Mouse (Mus musculus): ENCODE measurements around the gene Arsb. TPM values are rescaled to one million over a fixed set of nuclear protein-coding genes. Genes with fewer than 3 reads are reported as not detected.
"Not testable (repeated sequence)": the region's sequence is repeated elsewhere in the genome, so short reads cannot be mapped to it uniquely, and the experiment has no call there.

The Arsb gene
- polyA plus RNA-seq, 1 experiment = 19.1 TPM

DNA sequence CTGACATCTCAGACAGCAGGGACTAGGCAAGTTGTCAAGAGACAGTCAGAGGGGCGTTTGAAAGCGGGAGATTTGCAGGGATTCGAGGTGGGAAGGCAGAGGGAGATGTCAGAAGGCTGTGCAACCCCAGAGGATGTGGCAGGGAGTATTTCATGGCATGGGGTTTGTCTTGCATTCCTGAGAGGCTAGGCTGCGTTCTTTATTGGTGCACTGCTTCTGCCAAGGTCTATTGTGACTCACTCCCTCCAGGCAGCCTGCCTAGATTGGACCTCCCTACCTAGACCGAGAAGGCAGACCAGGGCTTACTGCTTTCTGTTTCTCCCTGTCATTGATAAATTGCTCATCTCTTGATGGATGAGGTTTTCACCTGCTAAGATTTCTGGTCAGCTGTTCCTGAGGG is 204.2 kb downstream of the Arsb start:
- Histone ChIP-seq H3K4me3 (ENCODE audit: control insufficient read depth, insufficient read depth, low read length) (no peak overlapping the region), H3K4me1 (replicated peaks; ENCODE audit: control insufficient read depth, insufficient read depth, low read length) (no peaks in the 10 kb centered on the region), H3K27ac (ENCODE audit: control insufficient read depth, insufficient read depth, low read length) (no peak overlapping the region), H3K27me3 (ENCODE audit: control insufficient read depth, insufficient read depth, low read length) (no peaks in the 10 kb centered on the region), H3K36me3 (ENCODE audit: control insufficient read depth, insufficient read depth, low read length) (no peaks in the 10 kb centered on the region)
- no peak for DNase-seq
- 96% methylated on average over 5 of the region's 5 CpGs for WGBS
- no peak for TF ChIP-seq CTCF (IDR thresholded peaks at IDR 0.05; ENCODE audit: borderline replicate concordance, control insufficient read depth, extremely low read depth, insufficient read depth, low read length, poor library complexity)
- TF ChIP-seq POLR2A (IDR thresholded peaks at IDR 0.05; ENCODE audit: control insufficient read depth, extremely low read depth, insufficient read depth, low read length, poor library complexity) = no peak

DNA sequence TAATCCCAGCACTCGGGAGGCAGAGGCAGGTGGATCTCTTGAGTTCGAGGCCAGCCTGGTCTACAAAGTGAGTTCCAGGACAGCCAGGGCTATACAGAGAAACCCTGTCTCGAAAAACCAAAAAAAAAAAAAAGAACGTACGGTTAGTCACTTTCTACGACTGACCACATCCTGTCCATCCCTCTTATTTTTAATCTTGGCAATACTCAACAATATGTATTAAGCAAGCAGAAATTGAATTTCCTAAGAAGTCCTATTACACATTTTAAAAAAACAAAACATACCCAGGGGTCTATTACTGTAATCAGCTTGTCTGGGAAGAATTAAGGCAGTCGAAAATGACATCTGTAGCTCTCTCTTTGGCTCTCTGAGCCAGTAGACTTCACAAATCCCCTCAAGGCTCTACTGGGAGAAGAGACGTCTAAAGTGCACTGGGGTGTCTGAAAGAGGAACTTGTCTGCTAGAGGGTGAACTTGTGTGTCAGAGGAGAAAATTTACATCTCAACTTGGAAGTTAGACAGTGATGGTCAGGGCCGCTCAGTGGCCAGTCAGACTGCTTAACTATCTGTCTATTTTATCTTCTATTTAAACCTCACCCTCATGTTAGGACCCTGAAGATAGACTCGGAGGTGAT is 205.6 kb downstream of the Arsb start:
- Histone ChIP-seq H3K27me3 (ENCODE audit: control insufficient read depth, insufficient read depth, low read length) (no peaks in the 10 kb centered on the region), H3K4me3 (ENCODE audit: control insufficient read depth, insufficient read depth, low read length) (no peak overlapping the region), H3K36me3 (ENCODE audit: control insufficient read depth, insufficient read depth, low read length) (no peaks in the 10 kb centered on the region), H3K27ac (ENCODE audit: control insufficient read depth, insufficient read depth, low read length) (no peak overlapping the region), H3K4me1 (replicated peaks; ENCODE audit: control insufficient read depth, insufficient read depth, low read length) (no peaks in the 10 kb centered on the region)
- TF ChIP-seq POLR2A (IDR thresholded peaks at IDR 0.05; ENCODE audit: control insufficient read depth, extremely low read depth, insufficient read depth, low read length, poor library complexity) (no peak), CTCF (IDR thresholded peaks at IDR 0.05; ENCODE audit: borderline replicate concordance, control insufficient read depth, extremely low read depth, insufficient read depth, low read length, poor library complexity) (no peak)
- WGBS = 50% methylated on average over 10 of the region's 10 CpGs
- no peak for DNase-seq

DNA sequence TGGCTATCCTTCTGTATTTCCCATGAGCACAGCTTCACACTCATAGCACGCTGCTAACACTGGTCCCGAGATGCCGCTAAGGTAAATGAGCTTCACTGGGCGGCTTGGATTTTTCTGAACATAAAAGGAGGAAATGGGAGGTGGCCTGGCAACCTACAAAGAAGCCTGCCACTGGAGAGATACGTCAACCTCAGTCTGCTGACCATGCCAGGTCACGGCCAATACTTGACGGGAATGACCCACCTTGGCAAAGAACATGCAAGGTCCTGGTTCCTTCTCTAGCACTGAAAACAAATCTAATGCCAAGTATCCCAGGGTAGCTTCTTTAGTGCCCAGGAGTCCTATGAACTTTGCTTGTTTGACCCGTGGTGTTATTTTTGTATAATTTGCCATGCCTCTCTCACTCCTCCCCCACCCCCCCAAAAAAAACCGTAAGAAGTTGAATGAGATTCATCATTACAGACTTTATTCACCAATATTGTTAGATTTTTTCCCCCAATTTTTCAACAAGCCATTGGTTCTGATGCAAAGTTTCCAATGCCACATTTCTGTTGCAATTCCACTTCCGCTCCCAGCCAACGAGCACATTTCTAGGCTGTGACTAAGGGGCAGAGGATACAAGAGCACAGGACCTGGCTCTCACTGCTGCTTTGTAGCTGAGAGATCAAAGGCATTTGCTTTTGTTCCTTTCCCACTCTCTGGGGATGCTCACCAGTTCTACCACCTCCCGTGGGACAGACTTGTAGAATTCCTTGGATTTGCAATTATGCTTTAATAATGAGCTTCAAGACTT is 207.5 kb downstream of the Arsb start:
- DNase-seq = no peak
- H3K4me3 ChIP-seq (ENCODE audit: control insufficient read depth, insufficient read depth, low read length) = no peak overlapping the region
- no peaks in the 10 kb centered on the region for H3K4me1 ChIP-seq (replicated peaks; ENCODE audit: control insufficient read depth, insufficient read depth, low read length)
- WGBS = 94% methylated on average over 12 of the region's 12 CpGs
- no peaks in the 10 kb centered on the region for H3K27me3 ChIP-seq (ENCODE audit: control insufficient read depth, insufficient read depth, low read length)
- no peaks in the 10 kb centered on the region for H3K36me3 ChIP-seq (ENCODE audit: control insufficient read depth, insufficient read depth, low read length)
- no peak overlapping the region for H3K27ac ChIP-seq (ENCODE audit: control insufficient read depth, insufficient read depth, low read length)
- TF ChIP-seq POLR2A (IDR thresholded peaks at IDR 0.05; ENCODE audit: control insufficient read depth, extremely low read depth, insufficient read depth, low read length, poor library complexity) (no peak), CTCF (IDR thresholded peaks at IDR 0.05; ENCODE audit: borderline replicate concordance, control insufficient read depth, extremely low read depth, insufficient read depth, low read length, poor library complexity) (no peak)

DNA sequence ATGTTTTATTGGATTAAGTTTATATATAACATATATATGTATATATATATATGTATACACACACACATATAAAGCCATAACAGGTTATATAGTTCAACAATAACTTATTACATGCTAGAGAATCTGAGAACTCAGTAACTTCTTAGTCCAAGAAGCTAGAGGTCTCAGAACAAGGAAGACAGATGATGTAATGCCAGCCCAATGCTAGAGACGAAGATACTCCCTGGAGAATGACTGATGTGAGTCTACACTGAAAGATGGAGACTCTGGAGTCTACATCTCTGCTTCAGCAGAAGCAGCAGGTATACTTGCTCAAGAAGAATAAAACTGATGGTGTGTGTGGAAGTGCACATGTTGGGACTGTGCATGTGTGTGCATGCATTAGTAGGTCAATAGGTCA is 208.3 kb downstream of the Arsb start:
- WGBS = 95% methylated on average over 1 of the region's 1 CpGs
- DNase-seq = no peak

DNA sequence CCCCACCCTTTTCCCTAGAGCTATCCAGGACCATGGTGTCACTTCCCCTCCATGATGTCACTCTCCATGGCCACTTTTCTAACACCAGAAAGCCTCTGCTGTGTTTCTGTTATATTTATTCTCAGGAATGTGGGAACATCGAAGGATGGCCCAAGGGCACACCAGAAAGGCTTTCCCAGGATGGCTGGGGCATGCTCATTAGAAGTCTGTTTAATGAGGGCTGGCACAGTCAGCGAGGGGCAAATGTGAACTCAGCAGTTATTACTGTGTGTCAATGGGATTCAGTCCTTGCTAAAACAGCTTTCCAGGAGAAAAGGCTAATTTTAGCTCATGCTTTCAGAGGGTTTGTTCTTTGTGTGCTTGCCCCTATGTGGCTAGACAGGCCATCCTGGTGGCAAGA is 213.1 kb downstream of the Arsb start:
- DNase-seq = no peak
- H3K36me3 ChIP-seq (ENCODE audit: control insufficient read depth, insufficient read depth, low read length) = no peaks in the 10 kb centered on the region
- H3K4me1 ChIP-seq (replicated peaks; ENCODE audit: control insufficient read depth, insufficient read depth, low read length) = peaks cover 4% of the 10 kb centered on the region
- H3K27ac ChIP-seq (ENCODE audit: control insufficient read depth, insufficient read depth, low read length) = no peak overlapping the region
- H3K27me3 ChIP-seq (ENCODE audit: control insufficient read depth, insufficient read depth, low read length) = no peaks in the 10 kb centered on the region
- no peak for TF ChIP-seq CTCF (IDR thresholded peaks at IDR 0.05; ENCODE audit: borderline replicate concordance, control insufficient read depth, extremely low read depth, insufficient read depth, low read length, poor library complexity)
- TF ChIP-seq POLR2A (IDR thresholded peaks at IDR 0.05; ENCODE audit: control insufficient read depth, extremely low read depth, insufficient read depth, low read length, poor library complexity) = no peak
- 96% methylated on average over 2 of the region's 2 CpGs for WGBS
- no peak overlapping the region for H3K4me3 ChIP-seq (ENCODE audit: control insufficient read depth, insufficient read depth, low read length)

More for the DNA sequence above, 208.3 kb downstream of the Arsb start:
- Histone ChIP-seq H3K27ac (ENCODE audit: control insufficient read depth, insufficient read depth, low read length) (no peak overlapping the region), H3K36me3 (ENCODE audit: control insufficient read depth, insufficient read depth, low read length) (no peaks in the 10 kb centered on the region), H3K27me3 (ENCODE audit: control insufficient read depth, insufficient read depth, low read length) (no peaks in the 10 kb centered on the region), H3K4me1 (replicated peaks; ENCODE audit: control insufficient read depth, insufficient read depth, low read length) (no peaks in the 10 kb centered on the region), H3K4me3 (ENCODE audit: control insufficient read depth, insufficient read depth, low read length) (no peak overlapping the region)
- no peak for TF ChIP-seq POLR2A (IDR thresholded peaks at IDR 0.05; ENCODE audit: control insufficient read depth, extremely low read depth, insufficient read depth, low read length, poor library complexity)
- TF ChIP-seq CTCF (IDR thresholded peaks at IDR 0.05; ENCODE audit: borderline replicate concordance, control insufficient read depth, extremely low read depth, insufficient read depth, low read length, poor library complexity) = no peak

DNA sequence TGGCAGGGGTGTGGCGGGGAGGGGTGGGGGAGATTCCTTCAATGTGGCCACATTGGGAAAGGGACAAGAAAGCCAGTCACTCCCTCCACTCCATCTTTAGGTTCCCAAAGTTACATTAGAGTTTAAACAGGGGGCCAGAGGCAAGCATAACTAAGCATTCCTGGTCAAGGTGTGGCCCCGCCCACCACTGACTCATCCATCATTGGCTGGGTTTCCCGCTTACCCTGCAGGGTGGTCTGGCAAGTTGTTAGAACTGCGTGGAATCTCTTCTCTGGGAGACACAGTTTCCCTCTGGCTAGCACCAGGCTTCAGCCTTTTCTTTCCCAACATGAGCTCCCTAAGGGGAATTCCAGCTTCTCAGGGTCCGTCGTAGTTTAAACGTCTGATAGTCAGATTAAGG is 213.8 kb downstream of the Arsb start:
- TF ChIP-seq POLR2A (IDR thresholded peaks at IDR 0.05; ENCODE audit: control insufficient read depth, extremely low read depth, insufficient read depth, low read length, poor library complexity) (no peak), CTCF (IDR thresholded peaks at IDR 0.05; ENCODE audit: borderline replicate concordance, control insufficient read depth, extremely low read depth, insufficient read depth, low read length, poor library complexity) (no peak)
- H3K4me3 ChIP-seq (ENCODE audit: control insufficient read depth, insufficient read depth, low read length) = no peak overlapping the region
- H3K4me1 ChIP-seq (replicated peaks; ENCODE audit: control insufficient read depth, insufficient read depth, low read length) = peaks cover 11% of the 10 kb centered on the region
- no peak overlapping the region for H3K27ac ChIP-seq (ENCODE audit: control insufficient read depth, insufficient read depth, low read length)
- DNase-seq = no peak
- H3K27me3 ChIP-seq (ENCODE audit: control insufficient read depth, insufficient read depth, low read length) = no peaks in the 10 kb centered on the region
- 91% methylated on average over 7 of the region's 7 CpGs for WGBS
- H3K36me3 ChIP-seq (ENCODE audit: control insufficient read depth, insufficient read depth, low read length) = no peaks in the 10 kb centered on the region

DNA sequence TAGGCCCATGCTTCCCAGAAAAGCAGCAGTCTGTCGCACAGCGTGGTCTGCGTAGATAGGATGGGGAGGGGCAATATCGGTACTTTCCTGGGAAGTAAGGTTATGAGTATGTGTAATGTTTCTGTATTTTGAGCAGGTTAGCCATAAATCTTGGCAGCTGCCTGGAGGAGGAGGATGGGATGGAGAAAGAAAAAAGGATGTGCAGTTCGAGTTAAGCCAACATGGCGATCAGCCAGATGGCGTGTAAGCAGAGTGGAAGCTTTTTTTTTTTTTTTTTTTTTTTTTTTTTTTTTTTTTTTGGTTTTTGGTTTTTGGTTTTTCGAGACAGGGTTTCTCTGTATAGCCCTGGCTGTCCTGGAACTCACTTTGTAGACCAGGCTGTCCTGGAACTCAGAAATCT is 214.3 kb downstream of the Arsb start:
- DNase-seq; H3K27me3 ChIP-seq (ENCODE audit: control insufficient read depth, insufficient read depth, low read length); H3K36me3 ChIP-seq (ENCODE audit: control insufficient read depth, insufficient read depth, low read length); H3K27ac ChIP-seq (ENCODE audit: control insufficient read depth, insufficient read depth, low read length); H3K4me3 ChIP-seq (ENCODE audit: control insufficient read depth, insufficient read depth, low read length): not testable (repeated sequence)
- 72% methylated on average over 8 of the region's 8 CpGs for WGBS
- peaks cover 15% of the 10 kb centered on the region for H3K4me1 ChIP-seq (replicated peaks; ENCODE audit: control insufficient read depth, insufficient read depth, low read length)

Measured in thymus, adult 2 months (tissue).